Mouse (Mus musculus): ENCODE data around the gene Fcer2a.
A peak's percentile ranks its signal among the peaks of the same experiment; 100 is the strongest.

The Fcer2a gene

DNA sequence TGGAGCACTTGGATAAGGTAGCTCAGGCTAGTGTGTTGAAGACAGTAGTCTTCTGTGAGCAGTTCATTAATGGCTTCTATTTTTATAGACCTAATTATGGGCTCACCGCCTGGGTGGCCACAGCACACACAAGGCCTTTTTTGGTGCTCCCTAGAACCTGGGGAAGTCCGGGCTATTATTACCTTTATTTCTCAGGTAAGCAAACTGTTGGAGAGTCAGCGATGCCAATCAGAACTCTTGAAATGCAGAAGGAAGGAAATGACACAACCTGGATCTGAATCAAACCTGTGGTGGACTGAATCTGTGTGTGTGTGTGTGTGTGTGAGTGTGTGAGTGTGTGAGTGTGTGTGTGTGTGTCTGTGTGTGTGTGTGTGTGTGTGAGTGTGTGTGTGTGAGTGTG, at the start of gene Fcer2a:
TSS of gene Fcer2a (minus strand) at position 55 of the 400 bp plus-strand sequence.
- DNase-seq (ENCODE audit: low spot score) = no peak

DNA sequence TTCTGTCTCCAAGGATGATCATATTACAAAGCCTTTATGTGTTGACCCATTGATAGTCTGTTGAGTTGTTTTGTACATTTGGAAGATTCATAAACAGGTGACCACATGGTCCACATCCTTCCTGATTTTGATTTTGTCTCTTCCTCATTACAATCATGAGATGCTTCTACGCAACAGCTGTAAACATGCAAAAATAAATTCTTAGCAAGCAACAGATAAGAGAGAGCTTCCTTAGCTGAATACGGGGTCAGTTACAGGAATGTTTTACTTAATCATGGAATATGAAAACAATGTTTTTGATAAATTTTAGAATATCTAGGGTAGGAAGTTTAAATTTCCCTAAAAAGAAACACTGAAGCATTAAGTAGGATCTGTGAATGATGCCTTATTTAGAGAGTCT, 43.0 kb upstream of the Fcer2a start:
- DNase-seq (ENCODE audit: low spot score) = no peak

DNA sequence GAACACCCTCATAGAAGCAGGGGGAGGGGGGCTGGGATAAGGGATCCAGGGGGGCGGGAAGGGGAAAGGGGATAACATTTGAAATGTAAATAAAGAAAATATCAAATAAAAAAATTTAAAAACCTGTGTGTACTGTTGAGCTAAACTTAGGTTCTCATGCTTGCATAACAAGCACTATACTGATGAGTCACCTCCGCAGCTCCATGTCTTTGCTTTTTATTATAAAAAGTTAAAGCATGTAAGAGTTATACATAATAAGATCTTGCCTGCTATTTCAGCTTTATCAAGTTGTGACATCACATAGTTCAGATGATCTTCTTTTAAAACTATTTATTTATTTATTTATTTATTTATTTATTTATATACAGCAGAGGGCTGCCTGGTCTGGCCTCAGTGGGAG, 41.6 kb upstream of the Fcer2a start:
- DNase-seq (ENCODE audit: low spot score) = no peak

DNA sequence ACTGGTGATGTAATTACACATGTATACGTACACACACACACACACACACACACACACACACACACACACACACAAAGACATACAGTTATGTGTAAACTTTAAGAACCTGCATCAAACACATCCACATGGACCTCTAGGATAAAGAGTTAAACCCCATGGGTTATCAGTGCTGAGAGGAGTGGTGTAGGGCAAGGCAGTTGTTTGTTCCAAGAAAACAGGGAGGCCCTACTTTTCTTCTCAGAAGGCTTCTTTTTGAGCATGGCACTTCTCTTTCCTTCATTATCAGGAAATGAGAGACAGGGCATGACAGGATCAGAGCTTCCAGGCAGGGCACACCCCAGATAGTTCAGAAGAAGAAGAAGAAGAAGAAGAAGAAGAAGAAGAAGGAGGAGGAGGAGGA, 40.1 kb upstream of the Fcer2a start:
- no peak for DNase-seq (ENCODE audit: low spot score)

DNA sequence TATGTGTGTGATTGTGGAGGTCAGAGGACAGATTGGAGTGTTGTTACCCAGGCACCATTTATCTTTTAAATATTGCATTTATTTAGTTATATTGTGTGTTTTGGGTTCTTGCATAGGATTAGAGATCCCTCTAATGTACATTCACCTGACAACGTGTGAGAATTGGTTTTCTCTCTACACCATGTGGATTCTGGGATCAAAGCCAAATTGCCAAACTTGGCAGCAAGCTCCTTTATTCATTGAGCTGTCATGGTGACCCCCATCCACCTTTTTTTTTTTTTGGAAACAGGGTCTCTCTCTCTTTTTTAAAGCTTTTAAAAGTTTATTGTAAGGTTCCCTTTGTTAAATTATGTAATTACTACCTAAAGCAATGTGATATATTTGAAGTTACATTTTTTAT, 27.1 kb upstream of the Fcer2a start:
- DNase-seq (ENCODE audit: low spot score) = no peak

DNA sequence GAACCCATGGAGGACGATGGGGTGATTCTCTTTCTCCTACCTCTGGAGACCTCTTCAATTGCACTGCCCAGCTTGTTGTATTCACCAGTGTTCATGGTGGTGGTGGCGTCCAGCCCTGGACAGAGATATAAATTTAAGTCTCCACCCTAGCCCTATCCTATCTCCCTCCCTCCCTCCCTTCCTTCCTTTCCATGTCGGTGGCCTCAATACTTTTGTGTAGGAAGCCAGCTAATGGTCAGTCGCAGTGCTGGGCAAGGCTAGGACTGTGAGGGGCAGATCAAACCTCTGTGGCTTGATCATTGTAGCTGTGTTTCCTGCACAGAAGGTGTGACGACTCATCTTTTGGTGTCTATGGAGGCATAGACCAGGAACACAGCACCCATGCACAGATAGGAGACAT, 26.6 kb upstream of the Fcer2a start, which contains the start of gene Clec4g:
TSS of gene Clec4g (minus strand) at position 101 of the 400 bp plus-strand sequence.
- DNase-seq (ENCODE audit: low spot score) = no peak

DNA sequence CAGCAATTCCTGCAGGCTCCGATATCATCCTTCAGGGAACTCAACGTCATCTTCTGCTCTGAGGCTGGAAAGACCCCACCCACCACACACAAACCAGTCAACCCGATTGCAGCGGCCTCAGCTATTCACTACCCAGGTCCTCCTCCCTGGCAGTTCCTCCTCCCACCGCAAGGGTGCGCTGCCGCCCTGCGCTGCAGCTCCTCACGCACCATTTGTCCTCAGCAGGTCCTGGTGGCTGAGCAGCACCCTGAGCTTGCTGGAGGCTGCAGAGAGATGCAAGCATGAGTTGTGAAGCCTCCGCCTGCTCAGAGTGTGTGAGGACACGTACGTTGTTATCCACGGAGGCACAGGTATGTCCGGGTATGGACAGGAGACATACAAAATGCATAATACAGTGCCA, 24.6 kb upstream of the Fcer2a start:
- peak; percentile 46 for DNase-seq (ENCODE audit: low spot score)

DNA sequence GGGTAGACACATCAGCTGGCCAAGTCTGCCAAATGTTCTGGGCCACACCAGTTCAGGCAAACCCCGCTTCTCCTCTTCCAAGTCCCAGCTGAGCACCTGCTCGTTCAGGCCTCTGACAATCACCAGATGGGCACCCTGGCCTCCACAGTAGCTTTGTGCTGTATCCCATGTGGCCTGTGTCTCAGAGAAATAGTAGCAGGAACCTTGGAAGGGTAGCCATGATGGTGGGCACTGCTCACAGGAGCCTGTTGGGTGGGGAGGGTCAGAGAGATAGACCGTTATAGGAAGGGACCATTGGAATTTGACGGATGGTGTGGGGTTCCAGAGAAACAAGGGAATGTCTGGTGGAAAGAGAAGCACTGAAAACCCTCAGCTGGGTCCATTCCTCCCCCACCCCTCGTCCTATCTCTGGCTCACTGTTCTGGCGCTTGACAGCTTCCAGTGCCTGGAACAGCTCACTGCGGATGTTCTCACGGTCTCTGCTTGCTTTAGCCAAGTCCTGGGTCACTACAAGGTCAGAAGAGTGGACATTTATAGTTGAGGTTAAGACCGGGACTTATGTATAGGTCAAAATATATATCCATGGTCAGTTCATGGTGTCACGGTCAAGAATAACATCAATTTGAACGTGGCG, 23.5 kb upstream of the Fcer2a start:
- DNase-seq (ENCODE audit: low spot score) = no peak

DNA sequence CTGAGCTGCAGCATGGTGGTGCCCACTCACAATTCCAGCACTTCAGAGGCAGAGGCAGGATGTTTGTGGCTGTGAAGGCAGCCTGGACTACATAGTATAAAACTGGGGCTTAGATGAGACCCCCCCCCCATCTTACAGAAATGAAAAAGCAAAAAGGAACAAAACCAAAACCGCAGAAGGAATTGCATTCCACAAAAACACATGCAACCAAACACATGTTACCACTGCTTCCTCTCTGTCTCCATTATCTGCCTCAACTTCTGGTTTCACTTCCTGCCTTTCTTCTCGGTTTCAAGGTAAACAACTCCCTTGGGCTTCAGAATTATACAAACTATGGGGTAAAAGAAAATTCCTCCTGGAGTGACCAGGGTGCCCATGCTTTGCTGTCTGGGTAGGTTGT, 17.7 kb upstream of the Fcer2a start:
- DNase-seq (ENCODE audit: low spot score) = no peak

DNA sequence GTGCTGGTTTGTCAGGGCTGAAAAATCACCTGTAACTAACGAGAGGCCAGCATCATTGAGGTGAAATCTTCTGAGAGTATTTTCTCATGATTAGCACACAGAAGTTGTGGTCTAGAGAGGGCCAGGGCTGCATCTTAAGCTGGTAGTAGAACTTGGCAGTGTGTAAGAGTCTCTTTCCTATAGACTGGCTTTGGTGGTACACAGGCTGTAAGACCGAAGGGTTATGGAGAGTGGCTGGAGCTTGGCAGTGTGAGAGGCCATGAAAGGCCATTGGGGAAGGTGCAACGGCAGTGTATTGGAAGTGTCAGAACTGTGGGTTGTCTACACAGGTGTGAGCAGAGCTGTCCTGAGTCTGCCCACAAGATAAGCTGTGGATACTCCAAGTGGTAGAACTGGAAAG, 16.3 kb upstream of the Fcer2a start:
- DNase-seq (ENCODE audit: low spot score) = no peak

DNA sequence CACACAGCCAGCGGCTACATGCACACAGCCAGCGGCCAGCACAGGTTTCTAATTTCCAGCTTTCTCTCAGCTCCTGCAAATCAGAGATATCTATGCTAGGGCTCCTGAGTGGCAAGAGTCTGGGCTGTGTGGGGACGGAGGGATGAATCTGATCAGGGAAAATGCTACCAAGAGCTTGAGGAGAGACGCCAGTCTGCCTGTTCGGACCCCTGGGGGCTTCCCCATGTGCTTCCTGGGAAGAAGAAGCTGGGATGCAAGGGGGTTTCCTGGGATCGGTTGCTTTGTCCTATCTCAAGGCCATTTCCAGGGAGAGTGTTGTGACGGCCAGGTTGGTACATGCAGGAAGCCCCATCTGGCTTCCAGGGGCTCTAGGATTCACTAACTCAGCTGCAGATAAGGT, 13.6 kb upstream of the Fcer2a start:
- DNase-seq (ENCODE audit: low spot score) = no peak

DNA sequence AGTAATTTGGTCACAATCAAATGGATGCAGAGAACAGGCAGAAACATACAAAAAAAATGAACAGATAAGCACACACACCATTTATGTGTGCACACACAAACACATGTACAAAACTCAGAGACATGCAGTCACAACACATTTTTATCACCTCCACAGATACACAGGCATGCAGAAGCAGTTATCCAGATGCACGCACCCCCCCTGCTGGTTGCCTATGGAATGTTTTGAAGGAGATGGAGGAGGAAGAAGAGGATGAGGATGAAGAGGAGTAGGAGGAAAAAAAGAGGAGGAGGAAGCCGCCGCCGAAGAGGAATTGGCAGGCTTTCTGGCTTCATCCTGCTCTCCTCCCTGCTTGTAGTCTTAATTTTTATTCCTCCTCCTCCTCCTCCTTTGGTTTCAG, 11.7 kb upstream of the Fcer2a start:
- DNase-seq (ENCODE audit: low spot score) = no peak

DNA sequence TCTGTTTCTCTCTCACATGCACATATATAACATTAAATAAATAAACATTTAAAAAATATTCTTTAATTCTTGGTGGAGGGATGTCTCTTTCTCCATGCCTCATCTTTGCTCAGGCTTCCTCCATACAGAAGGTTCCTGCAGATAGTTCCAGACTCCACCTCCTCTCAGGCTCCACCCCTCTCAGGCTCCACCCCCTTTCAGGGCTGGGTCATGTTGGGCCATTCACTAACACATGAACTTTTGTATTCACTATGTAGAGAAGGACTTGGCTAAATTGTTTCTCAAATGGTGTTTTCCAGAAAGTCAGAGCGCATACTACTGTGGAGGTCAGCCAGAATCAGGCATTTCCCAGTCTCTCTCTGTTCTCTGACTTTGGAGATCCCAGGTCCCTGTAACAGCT, 7.5 kb upstream of the Fcer2a start:
- no peak for DNase-seq (ENCODE audit: low spot score)

DNA sequence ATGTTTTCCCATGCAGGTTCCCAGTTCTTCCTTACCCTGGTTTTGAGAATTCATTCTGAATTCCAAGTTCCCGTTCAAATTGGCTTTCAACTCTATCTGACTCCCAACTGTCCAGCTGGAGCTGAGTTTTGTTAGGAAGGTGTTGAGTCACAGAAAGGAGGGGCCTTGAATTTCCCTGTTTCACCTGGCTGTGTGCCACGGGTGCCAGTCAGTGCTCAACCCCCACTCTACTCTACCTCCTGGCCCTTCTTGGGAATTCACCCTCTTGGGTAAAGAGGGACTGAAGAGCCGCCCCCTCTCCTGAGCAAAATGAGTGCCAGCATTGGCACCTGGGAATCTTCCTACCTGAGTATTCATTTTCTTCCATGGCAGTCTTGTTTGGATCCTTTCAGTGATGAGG, 3.2 kb downstream of the Fcer2a start:
- no peak for DNase-seq (ENCODE audit: low spot score)

DNA sequence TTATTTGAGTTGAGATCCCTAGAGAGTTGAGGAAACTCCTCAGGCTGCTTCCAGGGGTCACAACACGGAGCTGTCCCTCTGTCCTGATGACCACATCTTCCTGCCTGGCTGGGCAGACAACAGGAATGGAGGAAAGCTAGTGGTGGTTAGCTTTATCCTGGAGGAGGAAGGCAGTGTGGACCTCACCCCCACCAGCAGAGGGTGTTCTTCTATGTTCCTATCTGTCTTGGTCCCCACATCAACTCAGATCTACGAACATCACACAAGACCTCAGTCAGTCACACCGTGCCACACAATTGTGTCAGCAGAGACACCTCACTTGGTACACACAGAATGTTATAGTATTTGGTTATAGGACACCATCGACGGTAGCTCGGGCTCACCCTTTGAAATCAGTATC, 6.4 kb downstream of the Fcer2a start:
- DNase-seq (ENCODE audit: low spot score) = no peak

DNA sequence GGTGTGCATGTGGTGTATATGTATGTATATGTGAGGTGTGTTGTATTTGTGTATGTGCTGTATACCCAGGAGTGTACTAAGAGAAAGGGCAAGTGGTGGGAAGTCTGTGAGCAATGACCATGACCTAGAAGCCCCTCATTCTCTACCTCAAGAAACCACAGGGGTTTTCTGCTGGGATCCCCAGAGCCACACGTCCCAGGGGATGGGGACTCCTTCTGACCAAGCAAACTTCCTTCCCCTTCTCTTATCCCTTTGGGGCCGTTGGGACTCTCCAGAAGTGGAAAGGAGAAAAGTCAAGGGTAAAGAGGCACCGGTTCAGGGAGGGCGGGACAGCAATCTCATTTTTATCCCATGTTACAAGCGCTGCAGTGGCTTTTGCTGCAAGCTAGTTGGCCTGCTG, 8.6 kb downstream of the Fcer2a start:
- DNase-seq (ENCODE audit: low spot score) = no peak

DNA sequence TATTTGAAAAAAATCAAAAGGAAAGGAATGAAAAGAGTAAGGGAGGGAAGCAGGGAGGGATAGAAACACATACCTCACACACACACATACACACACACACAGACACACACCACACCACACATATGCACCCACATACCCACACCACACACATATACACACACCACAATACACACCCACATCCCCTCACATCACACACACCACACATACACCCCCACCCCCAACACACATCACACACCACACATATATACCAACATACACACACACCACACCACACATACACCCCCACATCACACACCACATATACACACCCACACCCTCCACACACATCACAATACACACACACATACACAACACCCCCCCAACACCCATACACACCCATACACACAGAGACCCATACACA, 9.4 kb downstream of the Fcer2a start:
- no peak for DNase-seq (ENCODE audit: low spot score)

DNA sequence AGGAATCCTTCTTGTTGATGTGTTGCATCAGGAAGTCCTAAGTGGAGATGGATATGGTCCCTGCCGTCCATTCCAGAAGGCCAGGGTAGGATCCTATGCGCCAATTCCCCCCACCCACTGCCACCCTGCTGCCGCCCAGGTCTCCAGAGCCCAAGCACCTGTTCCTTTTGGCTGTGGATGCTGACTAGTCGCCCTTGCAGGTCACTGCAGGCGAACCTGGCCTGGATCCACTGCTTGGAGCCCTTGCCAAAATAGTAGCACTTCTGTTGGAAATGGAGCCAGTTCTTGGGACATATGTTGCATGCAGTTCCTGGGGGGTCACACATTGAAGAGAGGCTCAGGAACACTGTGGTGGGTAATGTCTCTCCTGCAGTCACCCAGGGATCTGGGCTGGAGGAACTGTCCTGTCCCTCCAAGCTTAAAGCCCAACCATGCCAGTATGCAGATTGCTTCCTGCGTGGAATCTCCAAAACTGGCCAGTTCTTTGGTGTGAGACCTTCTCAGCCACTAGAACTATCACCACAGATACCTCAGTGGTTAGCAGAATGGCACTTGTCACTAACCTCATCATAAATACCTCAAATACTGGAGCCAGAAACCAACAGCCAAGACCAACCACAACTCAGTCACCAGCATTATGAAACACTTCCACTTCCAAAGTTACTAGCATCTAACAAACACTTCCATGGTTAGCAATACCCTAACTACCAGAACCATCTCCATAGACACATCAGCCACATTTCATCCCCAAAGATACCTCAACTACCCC, 10.4 kb downstream of the Fcer2a start:
- DNase-seq (ENCODE audit: low spot score) = no peak

DNA sequence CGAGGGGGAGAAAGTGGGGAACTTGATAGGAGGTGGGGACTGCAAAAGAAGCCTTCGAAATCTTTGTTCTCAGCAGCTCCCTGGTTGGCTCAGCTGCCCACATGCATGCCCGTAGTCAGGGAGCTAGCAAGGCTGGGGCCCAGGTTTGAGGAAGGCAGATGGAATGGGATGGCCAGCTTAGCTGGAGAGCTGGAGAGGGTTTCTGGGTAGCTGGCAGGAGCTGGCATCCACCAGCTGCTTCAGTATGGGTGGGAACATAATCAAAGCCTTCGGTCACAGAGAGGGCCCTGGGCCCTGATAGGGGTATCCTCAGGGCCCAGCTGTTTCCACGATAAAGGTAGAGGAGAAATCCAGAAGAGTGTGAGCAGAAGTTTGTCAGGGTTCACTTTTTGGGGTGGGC, 11.5 kb downstream of the Fcer2a start:
- DNase-seq (ENCODE audit: low spot score) = no peak

DNA sequence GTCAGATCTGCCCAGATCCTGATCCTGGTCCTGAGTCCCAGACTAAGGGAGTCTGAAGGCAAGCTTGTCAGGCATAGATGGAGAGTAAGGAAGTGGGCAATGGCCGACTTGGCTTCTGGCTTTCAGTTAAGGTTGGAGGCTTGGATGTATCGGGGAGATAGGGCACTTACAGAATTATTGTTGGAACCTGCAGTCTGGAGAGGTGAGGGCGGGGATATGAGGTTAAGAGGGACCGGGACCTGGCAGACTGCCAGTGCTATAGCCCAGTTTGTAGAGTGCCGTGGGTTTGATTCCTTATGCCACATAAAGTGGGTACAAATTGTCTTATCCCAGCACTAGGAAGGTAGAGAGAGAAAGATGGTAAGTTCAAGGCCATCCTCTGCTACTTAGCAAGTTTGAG, 14.3 kb downstream of the Fcer2a start:
- DNase-seq (ENCODE audit: low spot score) = no peak

DNA sequence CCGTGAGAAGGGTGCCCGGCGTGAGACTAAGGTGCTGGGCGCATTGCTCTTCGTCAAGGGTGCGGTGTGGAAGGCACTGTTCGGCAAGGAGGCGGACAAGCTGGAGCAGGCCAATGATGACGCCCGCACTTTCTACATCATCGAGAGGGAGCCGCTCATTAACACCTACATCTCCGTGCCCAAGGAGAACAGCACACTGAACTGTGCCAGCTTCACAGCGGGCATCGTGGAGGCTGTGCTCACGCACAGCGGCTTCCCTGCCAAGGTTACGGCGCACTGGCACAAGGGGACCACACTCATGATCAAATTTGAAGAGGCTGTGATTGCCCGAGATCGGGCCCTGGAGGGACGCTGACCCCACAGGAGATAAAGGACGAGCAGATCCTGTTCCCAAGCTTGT, 14.7 kb downstream of the Fcer2a start:
- no peak for DNase-seq (ENCODE audit: low spot score)

DNA sequence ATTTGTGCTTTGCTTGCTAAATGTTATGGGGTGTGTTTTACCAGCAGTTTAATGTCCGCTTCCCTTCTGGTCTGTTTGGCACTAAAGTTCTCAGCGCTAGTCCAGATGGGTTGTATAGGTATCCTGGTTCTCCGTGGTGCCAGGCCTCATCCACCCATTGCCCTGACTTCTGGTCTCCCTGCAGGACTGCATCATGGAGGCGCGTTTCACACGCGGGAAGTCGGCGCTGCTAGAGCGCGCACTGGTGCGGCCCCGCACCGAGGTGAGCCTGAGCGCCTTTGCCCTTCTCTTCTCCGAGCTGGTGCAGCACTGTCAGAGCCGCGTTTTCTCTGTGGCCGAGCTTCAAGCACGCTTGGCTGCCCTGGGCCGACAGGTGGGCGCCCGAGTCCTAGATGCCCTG, 15.1 kb downstream of the Fcer2a start:
- DNase-seq (ENCODE audit: low spot score) = no peak

DNA sequence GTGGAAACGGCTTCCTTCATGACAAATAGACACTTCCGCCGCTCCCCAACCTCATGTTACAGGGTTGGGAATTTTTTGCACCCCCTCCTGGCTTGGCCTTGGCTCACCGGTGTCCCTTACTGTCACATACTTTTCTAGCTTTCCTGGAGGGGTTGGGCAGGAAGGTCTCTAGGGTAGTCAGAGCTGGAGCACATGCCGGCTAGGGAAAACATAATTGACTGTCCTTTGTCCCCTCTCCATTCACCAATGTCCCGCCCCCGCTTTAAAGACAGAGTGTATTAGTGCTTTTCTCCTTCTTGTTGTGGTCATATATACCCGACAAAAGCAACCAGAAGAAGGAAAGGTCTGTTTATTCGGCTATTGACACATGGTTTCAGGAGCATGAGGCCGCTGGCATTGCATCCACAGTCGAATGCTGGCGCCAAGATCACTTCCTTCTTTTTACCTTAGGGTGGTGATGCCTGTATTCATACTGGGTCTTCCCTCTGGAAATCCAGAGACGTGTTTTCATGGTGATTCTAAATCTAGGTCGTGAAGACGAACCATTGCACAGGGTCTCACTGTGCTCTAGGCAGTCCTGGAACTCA, 16.9 kb downstream of the Fcer2a start:
- no peak for DNase-seq (ENCODE audit: low spot score)

Data from left cerebral cortex, adult 11 months (tissue).